Mouse (Mus musculus) inflammation-experienced regulatory T-cells, adult 6 months (primary cell): ENCODE results near the gene St3gal4. TPM values are rescaled to one million over a fixed set of nuclear protein-coding genes. Genes with fewer than 3 reads are reported as not detected.

Experiments
- ATAC-seq: one replicate; pipeline ENCODE4 v1.8.0; 2017
- polyA plus RNA-seq, 3 experiments: library from polyadenylated mRNA; unstranded; fragments of 100-300 nt; shearing (Covaris generic); gene quantifications; one replicate each; pipeline ENCODE4 v1.2.1; 2017

The St3gal4 gene
- polyA plus RNA-seq, 3 experiments from 2014 or later = 11.2 to 29.1 (median 17.9) TPM

DNA sequence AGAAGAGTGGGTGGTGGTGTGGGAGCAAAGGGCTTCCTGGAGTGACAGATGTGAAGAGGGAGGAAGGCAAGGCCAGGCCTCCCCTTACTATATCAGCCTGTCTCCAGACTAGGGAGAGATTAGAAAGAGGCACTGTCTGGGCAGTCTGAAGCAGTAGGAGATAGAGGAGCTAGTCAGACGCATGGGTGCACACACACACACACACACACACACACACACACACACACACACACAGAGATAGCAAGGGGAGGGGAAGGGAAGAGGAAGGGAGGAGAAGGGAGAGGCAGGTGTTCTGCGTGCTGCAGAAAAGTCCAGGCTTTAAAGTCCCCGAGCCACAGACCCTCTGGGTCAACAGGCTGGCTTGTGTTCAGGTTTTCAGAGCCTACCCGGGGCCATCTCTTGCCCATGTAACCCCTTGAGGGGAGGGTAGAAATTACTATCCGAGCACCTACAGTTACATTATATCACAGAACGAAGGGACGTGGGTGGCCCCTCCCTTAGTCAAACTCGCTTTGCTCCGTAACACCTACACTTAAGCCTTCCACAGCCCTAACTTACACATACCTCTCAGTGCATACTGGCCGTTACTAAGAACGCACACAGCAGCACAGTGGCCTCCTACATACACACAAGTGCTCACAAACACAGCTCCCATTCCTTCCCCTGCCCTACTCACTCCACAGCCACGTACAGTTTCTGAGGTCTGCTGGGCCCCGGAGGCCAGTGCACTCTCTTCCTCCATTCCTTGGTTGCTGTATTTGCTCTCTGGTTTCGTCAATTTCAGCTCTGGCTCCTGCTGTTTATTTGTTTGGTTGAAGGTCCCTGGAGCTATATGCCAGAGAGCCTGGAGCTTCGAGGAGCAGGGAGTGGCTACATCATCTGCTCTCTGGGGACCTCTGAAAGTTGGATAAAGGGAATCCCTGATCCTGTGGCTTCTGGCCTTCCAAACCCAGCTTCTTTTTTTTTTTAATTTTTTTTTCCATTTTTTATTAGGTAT is 12.9 kb downstream of the St3gal4 start:
- peak; percentile 67 for ATAC-seq

DNA sequence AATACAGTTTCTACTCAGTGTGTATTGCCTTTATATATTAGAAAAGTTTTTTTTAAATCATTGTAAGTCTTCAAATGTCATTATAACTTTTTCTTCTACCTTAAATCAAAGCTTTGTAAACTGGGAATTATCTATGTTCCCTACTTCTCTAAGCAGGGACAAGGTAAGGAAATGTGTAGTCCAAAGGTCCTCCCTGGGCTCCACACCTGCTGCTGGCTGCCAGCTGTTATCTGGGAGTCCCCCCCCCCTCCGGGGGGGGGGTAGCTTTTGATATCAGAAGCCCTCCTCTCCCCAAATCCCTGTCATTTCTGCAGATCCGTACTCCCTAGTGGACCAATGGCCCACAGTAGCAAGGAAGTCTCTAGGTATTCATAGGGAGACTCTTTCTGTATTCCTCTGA is 13.6 kb downstream of the St3gal4 start:
- ATAC-seq = no peak

DNA sequence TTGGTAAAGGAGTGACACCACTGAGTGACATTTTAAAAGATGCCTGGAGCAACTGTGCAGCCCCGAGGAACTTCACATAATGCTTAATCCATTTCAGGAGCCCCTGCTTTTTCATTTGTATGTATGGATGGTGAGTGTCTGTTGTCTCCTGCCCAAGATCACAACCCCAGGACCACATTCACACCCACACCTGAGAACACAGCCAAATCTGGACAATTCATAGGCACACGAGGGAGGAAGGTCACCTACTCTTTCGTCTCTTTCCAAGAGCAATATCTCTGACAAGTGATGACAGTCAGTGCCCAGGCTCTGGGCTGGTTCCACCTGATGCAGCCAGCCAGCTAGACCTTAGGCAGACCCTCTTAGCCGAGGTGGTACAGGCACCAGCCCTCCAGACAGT is 14.4 kb downstream of the St3gal4 start:
- ATAC-seq = no peak

DNA sequence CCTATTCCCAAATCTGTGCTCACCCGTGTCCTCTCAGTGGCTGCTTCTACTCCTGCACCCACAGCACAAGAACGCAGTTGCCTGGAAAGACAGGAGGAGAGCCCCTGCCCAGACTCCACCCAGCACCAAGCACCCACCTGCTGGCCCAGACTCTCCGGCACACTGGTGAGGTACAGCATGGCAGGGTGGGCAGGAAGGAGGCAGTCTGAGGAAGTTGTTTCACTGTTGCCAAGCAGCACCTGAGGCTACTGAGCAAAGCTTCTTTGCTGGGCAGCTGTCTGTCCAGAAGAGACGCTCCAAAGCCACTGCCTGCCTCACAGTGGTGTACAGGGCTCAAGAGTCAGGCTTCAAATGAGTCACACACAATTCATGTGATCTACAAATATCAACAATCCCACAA is 20.3 kb downstream of the St3gal4 start:
- no peak for ATAC-seq

DNA sequence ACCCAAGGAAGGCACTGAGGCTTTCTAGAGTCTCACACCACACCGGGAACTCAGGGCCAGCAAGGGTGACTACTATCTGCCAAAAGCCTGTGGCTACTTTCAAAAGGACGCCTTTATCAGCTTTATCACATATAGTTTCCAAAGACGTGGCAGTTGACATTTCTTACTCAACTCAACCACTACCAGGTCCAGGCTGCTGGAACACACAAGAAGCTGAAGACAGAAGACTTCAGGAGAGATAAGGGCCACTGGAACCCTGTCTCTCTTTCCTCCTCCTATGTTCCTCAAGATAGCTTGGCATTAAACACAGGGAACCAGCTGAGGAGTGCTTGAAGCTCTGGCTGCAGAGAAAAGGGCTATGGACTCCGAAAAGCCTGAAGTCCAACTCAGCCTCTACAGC is 21.2 kb downstream of the St3gal4 start:
- no peak for ATAC-seq

DNA sequence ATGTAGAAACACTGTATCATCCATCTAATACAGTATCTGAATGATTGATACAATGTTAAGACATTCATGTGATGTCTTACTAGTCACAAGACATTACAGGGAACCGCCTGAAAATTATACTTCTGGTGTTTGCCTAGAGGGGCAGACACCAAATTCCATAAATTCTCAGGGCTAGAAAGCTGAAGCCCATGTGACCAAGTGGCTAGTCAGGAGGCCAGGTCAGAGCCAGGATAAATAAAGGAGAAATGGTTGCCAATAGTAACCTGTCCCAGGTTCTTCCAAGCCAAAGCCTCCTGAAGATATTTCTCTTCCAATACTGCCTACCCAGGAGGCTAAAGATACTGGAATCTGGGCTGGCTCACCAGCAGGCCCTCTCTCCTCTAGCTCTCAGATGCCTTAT is 23.3 kb downstream of the St3gal4 start:
- no peak for ATAC-seq

DNA sequence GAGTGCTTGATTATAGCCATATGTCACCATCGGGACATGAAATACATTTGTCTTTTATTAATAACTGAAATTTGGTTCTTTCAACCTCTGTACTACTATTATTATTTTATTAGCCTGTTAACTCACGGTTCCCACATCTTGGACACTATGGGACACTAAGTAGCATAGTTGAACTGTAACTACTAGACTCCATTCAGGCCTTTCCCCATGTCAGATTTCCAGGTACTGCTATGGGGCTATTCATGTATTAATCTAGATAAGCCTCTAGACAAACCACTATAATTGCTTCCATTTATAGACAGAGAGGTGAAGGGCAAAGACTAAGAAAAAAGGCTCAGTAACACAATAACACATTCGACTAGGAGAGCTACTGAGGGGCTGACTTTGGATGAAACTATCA is 25.7 kb downstream of the St3gal4 start:
- no peak for ATAC-seq

DNA sequence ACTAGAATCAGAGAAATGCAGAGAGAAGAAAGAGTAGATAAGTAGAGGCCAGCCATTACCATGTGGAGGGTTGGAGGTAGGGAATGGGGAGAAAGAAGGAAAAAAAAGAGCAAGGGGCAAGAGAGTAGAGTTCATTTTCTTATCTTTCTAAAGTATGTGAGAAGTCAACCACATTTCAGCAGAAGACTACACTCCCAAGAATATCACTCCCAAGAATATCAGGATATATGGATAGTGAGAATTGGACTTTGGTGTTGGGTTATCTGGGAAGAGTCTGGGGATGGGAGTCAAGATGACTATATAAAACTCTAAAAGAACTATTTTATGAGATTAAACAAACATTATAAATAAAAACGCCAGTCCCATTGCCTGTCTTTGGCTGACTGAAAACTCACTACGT is 26.2 kb downstream of the St3gal4 start:
- no peak for ATAC-seq

DNA sequence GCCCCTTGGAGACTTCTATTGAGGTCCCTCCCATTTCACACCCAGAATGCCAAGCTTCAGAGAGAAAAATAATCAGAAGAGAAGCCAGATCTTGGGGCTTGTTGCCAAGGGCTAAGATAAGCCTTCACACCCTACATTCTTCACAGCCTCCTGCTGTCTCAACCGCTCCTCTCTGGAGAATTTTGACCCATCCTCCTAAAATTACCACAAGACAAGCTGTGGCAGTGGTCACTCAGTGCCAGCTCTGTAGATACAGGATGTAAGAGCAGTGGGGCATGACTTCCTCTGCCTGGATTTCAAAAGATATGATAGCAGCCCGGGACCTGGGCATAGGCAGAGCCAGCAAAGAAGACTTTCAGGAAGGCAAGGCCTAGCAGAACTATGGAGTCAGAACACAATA is 57.6 kb downstream of the St3gal4 start:
- no peak for ATAC-seq

DNA sequence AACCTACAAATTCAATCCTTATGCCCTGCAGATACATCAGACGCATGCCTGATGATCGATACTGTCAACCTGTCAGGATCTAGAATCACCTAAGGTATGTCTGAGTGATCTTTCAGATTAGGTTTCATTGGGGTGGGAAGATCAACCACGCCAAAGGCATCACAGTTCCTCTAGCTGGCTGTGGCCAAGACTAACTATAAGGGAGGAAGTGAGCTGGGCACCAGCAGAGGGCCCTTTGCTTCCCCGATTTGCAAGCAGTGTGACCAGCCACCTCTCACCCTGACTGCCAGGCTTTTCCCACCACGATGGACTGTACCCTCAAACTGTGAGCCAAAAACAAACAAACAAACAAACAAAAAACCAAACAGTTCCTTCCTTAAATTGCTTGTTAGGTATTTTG is 59.2 kb downstream of the St3gal4 start:
- no peak for ATAC-seq

DNA sequence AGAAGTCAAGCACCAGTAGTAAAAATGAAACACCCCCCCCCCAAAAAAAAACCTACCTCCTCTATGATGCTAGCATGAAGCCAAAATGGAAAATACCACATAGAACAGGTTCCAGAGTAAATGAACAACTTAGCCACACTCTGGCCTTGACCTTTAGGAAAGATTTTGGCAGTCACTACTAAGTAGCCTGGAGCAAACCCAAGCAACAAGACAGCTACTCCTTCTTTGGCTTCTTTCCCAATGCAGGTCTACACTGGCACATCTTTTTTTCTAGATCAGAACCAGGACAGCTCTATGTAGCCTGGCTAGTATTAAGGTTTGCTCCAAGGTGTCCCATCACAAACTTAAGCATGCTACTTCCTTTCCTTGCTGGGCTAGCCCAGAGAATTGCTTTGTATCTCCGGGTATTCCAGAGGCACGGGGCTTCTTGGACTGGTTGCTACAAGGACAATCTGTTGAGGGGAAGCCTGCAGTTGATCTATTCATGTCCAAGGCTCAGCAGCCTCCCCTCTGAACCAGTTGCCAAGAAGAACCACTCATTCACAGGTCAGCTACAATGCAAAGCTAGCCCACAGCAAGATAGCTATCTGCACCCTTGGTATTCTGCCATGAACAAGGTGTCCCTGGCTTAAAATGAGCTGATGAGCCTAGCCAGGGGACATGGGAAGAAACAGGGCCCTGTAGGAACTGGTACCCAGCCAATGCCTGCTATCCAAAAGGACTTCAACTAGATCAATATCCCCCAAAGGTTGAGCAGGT is 60.3 kb downstream of the St3gal4 start:
- ATAC-seq = no peak

DNA sequence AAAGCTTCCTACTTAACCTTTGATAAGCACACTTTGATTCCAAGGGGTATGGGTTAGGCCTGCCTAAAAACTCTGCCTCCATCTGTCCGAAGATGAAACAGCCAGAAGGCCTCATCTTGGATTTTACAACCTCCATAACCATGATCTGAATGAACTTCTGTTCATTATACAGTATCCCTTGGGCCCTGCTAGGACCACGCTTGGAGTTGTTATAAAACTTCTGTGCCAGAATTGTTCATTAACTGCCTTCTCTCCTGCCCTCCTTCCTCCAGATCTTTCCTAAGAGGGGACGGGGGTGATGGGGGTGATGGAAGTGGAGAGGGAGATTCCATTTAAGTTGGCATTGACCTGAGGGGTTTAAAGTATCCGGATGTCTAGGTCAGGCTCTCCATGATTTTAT is 60.9 kb downstream of the St3gal4 start:
- no peak for ATAC-seq

DNA sequence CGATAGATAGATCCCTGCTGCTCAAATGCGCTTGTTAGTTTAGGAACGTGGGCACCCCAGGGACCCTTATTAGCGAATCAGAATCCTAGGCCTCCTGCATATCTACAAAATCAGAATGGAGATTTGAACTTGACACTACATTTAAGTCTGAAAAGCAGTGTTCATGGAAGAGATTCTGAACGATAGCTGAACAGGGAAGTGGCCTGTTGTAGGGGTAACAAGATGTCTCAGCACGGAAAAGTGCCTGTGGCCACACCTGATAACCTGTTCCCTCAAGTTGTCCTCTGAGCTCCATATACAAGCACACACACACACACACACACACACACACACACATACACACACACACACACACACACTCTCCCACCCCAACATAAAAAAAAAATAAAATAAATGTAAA is 61.4 kb downstream of the St3gal4 start:
- ATAC-seq = no peak

DNA sequence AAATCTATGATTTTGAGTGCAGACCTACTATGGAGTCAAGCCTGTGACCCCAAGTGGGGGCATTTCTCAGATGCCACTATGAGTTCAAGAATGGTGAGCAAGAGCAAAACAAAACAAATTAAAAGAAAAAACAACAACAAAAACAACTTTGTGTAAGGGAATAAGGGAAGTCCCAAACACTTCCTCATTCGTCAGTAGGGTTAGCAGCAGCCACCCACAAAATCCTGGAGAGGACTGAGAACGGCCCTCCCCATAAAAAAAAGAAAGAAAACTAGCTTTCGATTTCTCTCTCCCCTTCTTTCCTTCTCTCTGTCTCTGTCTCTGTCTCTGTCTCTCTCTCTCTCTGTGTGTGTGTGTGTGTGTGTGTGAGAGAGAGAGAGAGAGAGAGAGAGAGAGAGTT is 62.5 kb downstream of the St3gal4 start:
- no peak for ATAC-seq

DNA sequence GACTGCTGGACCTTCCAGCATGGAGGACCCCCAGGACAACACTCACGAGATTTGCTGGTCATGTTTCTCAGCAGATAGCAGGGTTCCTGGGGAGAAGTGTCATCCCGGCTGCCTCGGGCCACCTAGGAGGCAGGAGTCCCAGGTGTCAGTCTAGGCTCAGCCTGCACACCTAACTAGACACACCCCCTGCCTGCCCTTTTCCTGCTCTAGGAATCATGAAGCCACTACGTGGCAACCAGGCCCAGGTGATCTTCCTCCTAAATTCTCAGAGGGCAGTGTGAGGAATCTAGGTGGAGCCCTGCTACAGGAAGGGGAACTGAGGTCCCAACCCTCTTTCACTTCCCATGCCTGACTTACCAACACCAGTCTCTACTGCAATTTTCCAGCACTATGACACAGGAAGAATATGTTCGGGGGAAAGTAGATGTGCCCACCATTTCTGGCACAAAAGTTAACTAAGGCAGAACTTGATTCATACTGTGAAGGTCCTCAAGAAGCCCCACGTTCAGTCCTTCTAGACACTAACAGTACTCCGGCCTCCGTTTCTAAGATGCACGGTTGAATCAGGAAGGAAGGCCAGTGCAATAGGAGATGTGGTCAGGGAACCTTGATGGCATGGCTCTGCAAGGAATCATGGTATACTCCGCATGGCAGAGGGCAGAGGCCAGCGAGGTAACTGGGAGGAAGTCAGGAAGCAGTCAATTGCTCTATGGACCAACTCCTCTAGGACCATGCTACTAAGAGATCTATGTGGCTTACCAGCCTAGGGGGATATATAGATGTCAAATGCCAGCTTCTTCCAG is 63.3 kb downstream of the St3gal4 start:
- ATAC-seq = no peak

DNA sequence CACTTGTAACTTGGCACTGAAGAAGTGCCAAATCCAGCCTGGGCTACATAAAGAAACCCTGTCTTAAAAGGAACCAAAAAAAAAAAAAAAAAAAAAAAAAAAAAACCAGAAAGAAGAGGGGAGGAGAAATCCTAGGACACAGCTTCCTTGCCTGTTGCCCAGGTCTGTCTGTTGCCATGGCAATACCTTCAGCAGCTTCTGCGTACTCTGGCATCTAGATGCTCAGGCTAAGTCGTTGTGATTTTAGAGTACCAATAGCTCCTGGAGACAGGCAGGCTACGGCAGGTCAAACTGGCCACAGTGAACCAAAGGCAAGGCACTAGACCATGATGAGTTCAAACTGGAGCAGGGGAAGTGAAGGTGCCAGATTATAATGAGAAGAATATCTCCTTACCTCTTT is 65.4 kb downstream of the St3gal4 start:
- ATAC-seq = no peak

DNA sequence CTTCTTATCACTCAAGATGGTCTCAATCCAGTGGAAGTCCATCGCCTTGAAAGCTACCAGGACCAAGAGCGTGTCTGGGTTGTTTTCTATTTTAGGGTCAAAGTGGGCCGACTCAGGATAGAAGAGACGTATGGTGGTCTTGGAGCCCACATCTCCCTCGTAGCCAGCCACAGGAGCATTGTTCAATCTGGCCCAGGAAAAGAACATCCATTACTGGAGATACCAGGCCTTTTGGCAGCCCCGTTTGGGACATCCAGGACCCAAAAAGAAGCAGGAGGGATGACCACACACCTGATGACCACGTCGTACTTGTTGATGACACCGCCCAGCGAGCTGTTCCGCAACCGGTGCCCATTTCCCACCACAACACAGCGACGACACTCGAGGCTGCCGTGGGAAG is 66.0 kb downstream of the St3gal4 start:
- no peak for ATAC-seq

DNA sequence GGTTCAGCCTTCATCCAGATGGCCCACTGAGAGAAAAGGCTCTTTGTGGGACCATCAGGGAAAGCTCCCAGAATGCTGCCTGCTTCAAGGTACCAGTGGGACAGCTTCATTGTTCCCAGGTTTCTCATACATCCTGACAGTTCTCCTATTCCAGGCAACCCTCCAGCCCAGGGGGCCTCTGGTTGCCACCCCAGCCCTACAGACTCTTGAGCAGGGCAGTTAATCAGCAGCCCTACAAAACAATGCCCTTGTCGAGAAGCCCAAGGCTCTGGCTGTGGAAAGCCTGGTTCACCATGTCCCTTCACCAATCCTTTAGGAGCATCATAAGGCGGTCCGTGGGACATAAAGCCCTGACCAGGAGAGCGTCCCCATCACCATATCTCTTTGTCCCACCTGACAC is 66.4 kb downstream of the St3gal4 start:
- ATAC-seq = no peak

DNA sequence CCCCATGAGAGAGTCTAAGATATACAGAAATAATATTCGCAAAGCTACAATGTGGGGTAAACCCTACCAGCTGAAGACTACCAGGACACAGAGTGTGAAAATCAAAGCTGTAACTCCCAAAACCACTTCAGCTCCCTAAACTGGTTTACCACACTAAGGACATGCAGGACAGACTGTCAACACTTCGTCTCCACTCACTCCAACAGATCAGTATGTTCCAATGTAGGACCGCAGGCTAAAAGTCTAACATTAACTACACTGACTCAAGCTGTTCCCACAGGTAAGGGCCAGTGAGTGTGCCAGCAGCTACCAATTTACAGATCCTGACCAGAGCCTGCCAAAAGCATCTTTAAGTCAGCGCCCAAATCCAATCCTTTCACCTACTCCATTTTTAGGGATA is 67.4 kb downstream of the St3gal4 start:
- ATAC-seq = no peak

DNA sequence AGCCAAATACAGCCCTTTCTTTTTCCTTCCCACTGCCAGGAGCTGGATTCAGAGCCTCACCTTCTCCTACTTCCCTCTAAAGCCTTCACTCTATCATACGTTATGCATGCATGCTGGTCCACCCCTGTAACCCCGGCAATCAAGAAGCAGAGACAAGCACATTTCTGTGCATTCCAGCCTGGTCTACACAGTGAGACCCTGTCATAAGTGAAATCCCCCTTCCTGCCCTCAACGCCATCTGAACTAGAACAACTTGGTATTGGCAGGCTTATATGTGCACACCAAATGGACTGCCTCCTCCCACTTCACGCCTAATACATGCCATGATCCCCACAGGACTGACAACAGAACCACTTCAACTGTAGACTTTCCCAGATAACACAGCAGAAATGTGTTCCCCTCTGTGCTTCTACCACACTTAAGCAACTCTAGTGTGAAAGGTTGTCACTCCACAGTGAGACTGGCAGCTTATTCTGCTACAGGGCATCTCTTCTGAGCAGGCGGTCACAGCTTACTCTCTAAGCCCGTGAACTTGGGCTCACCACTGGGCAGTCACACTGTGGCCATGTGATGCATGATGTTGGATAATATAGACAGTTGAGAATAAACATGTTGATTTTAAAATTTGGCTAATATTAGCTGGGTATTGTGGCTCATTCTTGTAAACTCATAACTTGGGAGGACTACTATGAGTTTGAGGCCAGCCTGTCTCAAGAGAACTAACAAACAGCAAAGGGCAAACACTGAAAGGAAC is 68.2 kb downstream of the St3gal4 start:
- ATAC-seq = no peak

DNA sequence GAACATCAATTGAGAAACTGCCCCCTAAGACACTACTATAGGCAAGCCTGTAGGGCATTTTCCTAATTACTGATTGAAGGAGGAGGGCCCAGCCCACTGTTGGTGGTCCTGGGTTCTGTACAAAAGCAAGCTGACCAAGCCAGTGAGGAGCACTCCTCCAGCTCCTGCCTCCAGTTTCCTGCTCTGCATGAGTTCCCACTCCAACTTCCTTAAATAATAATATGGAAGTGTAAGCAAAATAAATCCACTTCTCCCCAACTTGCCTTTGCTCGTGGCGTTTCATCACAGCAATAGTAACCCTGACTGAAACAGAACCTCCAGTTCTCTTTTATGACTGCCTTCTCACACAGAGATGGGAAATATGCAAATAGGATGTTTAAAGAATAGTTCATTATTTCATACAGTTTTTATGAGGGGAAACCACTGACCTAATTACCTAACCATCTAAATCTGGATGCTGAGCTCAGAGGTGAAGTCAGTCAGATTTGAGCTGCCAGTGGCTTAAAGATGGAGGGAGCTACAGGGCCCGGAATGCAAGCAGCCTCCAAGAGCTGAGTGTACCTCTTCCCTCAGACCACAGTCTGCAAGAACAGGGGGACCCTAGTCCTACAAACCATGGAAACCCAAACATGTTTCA is 69.1 kb downstream of the St3gal4 start:
- ATAC-seq = no peak

DNA sequence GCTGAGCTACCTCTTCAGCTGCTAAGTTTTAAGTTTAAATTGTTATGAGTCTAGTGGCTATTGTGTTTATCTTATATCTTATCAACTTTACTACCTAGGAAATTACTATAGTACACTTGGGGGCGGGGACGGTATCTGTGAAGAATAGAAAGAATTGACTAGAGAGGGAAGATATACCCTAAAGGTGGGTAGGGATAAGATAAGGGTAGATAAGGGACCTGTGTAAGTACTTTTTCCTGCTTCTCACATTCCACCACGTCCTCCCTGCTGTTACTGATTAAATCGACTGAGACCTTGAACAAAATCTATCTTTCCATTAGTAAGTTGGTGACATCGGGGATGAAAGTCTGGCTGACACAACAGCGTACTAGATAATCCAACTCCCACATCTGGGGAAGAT is 70.6 kb downstream of the St3gal4 start:
- no peak for ATAC-seq
